Mouse (Mus musculus) left cerebral cortex, adult 9 months (tissue): ENCODE data around the gene Aif1.
A peak's percentile ranks its signal among the peaks of the same experiment; 100 is the strongest.

Experiments
- DNase-seq, 2 experiments: peaks; one replicate each; pipeline ENCODE4 v3.0.0; 2022; ENCODE audit warnings: low spot score in 2 of 2

Aif1 gene

DNA sequence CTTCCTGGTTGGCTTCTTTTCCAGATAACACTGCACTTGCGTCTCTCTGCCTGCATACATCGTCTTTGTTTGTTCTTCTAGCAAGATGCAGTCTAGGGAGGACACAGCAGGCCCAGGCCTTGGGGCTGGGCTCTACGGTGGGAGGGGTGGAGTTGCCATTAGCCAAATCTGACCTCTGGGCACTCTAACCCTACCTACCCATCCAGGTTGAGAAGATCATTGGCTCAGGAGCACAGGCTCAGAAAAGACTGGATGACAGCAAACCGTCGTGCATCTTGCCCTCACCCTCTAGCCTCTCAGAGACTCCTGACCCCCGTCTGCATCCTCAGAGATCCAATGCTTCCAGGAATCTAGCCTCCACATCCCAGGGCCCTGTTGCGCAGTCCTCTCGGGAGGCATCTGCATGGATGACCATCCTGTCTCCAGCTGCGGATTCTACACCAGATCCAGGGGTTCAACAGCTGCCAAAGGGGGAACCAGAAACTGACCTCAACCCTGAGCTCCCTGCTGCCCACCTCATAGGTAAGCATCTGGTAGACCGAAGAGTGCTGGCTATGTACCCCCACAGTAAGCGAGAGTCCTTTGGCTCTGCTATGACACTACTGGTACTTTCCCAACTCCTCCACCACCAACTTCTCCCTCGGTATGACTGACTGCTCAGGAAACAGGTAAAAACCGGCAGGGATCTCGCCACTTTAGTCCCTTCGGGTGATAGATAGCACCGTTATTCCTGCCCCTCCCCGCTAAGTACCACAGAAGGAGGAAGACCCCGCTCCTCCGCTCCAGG, 19.2 kb upstream of the Aif1 start:
- no peak for DNase-seq

DNA sequence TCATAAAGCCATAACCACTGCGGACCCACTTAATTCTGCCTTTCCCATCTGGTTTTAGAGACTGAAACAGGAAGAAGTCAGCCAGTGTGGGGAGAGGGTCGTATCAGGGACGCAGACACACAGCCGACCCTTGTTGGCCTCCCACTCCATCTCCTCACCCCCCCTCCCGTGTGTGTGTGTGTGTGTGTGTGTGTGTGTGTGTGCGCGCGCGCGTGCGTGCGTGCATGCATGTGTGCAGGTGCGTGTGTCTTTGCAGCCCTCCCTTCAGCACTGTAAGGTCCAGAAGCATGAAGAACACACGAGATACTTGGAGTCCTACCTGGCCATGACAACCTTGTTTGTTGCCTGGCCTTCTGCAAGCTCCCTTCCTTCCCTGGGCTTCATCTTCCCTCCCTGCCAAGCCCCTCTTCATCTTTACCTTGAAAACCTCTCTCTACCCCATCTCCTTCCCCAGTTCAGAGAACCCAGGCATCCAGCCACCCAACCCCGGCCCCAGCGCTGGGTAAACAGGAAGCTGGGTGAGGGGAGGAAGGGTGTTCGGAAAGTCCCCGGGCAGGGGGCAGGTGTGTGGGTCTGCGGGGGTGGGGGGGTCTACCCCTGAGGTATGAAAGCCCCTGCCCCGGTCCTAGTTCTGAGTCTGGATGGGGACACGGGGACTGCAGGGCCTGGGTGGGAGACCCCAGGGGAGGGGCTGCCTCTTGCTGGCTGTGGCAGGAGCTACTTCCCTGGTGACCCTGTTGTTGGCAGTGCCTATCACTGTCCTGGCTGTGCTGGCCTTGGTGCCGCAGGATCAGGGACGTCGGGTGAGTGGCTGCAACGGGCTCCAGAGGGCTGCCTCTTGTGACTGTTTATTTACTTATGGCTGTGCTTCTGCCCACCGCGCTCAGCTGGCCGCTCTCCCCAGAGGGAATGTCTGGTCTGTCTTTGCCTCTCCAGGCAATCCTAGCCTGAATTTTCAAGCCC, 18.3 kb upstream of the Aif1 start, which contains the start of gene Ltb:
Gene Ltb (plus strand): TSS at position 559 of the 963 bp plus-strand sequence.
- no peak for DNase-seq

DNA sequence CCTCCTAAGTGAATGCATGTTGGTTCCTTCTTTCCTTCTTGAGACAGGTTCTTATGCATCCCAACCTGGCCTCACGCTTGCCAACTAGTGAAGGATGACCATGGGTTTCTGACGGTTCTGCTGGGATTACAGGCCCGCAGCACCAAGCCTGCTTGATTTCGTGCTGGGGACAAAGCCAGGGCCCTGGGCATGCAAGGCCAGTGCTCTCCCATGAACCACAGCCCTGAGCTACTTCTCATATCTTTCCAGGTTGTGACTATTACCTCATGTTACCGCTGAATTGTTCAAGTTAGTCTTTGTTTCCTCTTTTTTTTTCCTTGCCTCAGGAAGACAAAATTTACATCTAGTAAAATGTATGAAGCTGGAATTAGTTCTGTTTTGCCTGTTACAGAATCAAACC, 17.1 kb upstream of the Aif1 start:
- no peak for DNase-seq

DNA sequence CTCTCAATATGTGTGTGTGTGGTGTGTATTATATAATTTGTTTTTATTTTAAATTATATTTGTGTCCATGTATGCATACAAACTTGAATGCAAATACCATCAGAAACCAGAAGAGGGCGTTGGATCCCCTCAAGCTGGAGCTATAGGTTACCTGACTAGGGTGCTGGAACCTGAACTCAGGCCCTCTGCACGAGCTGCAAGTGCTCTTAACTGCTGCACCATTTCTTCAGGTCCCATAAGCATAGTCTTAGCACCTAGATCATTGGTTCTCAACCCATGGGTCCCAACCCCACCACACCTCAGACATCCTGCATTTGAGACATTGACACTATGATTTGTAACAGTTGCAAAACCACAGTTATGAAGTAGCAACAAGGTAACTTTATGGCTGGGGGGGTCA, 15.9 kb upstream of the Aif1 start:
- DNase-seq, result no peak

DNA sequence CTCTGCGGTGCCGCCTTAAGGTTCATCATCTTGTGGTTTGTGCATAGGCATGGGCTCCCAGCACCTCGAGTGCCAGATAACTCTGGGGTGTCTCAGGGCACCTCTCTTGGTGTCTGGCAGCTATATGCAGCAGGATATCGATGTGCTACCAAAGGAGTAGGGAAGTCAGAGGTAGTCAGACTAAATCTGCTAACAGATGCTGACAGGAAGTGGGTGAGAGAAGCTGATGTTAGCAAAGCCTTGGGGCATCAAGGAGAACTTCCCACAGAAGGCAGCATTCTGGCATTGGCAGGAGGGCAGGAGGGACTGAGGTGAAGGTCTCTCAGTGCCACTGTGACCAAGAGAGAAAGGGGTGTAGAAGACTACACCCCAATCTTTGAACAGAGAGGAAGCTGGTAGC, 14.2 kb upstream of the Aif1 start:
- no peak for DNase-seq

DNA sequence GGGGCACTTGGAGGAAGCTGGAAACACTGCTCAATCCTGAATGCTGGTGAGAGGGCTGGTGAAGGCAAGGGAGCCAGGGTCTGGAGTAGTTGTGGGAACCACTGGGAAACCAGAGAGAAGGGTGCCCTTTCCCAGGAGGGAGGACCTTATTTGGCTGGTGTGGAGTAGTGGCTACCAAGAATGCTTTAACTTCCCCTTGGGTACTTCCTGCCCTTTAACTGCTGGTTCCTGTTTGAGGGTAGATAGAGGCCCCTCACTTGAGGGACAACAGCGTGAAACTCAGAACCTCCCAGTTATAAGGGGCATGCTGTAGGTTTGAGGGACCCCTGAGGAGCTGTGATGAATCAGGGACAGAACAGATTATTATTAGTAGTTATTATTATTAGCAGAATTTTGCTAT, 13.3 kb upstream of the Aif1 start:
- no peak for DNase-seq

DNA sequence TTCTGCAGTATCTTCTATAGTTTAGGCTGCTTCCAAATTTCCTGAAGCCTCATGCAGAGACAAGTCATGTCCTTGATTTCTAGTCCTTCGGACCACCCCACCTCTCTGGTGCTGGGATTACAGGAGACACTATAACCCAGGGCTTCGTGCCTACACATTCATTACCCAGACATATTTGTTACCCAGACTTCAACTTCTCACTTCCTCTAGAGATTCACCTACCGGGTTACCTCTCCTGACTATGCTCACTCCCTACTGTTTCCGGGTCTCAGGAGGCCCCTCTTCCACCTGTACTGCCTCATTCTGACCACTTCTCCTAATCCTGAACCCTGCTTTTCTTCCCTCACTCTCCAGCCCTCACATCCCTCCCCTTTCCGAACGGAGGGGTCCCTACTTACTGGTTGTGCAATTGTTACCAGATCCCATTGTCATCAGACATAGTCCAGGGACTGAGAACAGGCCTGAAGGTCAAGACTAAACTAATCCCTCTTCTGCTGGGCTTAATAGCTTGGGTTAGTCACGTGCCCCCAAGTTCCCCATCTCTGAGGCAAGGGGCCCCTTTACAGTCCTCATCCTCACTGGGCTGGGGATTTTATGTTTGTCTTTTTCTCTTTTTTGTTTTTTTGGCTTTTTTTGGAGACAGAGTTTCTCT, 12.2 kb upstream of the Aif1 start, which contains the start of gene Lst1:
Gene Lst1 (minus strand): TSS at position 481 of the 652 bp plus-strand sequence.
- no peak for DNase-seq

DNA sequence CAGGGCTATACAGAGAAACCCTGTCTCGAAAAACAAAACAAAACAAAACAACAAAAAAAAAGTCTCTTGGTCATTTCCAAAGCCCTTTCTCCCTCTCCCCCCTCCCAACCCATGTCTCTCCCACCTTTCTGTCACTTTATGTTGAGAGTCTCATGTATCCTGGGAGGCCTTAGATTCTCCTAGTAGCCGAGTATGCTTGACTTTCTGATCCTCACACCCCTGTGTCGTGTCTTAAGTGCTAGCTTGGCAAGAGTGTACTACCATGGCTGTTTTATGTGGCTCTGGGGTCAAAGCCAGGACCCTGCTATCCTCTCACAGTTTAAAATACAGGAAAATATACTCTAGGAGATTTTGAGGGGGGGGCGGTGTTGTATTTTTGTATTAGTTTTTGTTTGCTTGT, 11.5 kb upstream of the Aif1 start:
- no peak for DNase-seq

DNA sequence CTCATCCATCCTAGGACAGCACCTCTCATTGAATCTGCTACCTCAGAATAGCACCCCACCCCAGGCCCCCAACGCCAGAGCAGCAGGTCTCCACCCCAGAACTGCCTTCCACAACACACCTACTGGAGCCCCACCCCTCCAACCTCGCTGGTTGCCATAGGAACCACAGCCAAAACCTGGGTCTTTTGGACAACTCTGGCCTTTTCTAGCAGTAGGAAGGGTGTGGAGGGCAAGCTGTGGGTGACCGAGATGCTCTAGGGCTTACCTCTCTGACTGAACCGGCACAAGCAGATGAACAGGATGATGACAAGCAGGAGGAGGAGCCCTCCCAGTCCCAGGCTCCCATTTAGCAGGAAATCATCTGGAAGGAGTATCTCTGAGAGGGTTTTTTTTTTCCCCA, 10.8 kb upstream of the Aif1 start:
- no peak for DNase-seq

DNA sequence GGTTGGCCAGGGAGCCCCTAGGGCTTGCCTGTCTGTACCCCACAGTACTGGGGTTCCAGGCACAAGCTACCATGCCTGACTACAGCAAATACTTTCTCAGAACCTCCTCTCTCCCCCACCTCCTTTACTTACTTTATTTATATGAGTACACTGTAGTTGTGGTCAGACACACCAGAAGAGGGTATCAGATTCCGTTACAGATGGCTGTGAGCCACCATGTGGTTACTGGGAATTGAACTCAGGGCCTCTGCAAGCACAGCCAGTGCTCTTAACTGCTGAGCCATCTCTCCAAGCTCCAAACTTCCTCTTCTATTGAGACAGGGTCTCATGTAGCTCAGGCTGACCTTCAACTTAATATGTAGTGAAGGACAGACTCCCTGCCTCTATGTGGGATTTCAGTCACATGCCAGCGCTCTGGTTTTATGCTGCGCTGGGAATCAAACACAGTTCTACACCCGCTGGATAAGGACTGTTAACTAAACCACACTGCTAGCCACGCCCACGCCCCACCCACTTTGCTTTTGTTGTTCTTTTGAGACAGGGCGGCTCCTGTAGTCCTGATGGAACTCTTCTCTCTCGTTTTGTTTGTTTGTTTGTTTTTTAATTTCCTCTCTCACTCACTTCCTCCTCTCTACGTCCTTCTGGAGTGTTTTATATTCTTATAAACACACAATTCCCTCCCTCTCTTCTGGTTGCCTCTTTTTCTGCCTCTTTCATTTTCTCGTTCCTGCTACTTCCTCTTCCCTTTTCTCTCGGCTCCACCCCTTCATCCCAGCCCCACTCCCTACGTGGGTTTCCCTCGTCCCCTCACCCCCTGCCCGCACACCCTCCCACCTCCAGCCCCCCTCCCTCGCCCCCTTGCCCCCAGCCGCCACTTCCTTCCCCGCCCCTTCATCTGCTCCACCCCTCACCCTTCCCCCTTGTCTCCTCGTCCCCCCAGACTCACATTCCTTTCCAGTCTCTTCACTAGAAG, 10.1 kb upstream of the Aif1 start:
- DNase-seq, result peak in 1 of 2 experiments; percentile 34

DNA sequence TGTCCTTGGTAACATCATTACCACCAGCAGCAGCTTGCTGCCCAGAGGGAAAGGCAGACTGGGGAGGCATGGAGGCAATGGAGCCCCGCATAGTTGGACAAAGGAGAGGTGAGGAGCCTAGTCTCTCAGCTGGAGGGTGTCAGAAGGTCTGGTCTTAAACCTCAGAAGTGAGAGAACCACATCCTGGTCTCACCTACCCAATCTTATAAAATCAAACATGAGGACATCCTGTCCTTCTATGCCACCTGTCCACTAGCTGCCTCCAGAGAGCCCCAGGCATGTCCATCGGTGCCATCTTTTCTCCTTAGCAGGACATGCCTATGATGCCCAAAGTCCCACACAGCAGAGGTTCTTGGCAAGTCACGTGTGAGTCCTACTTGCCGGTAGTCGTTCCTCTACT, 4.2 kb upstream of the Aif1 start:
- DNase-seq, result no peak

DNA sequence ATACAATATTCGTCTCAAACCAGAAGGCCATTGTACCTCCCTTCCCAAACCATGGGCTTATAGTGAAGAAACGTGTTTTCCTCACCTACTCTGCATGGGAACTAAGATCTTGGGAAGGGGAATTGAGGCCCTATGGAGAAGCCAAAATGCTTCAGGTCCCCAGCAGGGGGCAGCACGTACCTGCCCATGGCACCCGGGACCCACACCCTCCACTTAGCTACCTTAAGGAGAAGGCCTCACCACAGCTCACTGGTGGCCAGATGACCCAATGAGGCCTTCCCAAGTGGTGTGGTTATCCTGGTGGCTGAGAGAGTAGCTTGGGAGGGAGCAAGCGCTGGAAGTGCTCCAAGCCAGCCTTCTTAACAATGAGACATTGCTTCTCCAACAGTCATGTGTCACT, 2.7 kb upstream of the Aif1 start:
- no peak for DNase-seq

DNA sequence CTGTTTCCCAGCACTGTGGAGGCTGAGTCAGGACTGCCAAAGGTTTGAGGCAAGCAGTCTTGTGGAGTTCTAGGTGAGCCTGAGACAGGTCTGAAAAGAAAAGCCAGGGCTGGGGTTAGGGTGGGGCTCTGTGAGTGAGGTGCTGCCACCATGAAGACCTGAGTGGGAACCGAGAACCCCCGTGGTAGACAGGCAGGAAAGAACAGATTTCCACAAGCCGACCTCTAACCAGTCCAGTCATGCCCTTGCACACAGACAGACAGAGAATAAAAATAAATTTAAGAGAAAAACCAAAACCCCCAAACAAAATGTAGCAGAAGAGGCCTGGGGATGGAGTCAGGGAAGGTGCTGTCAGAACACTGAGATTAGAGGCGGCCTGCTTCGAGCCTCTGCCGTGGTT, 486 bp downstream of the Aif1 start:
- no peak for DNase-seq

DNA sequence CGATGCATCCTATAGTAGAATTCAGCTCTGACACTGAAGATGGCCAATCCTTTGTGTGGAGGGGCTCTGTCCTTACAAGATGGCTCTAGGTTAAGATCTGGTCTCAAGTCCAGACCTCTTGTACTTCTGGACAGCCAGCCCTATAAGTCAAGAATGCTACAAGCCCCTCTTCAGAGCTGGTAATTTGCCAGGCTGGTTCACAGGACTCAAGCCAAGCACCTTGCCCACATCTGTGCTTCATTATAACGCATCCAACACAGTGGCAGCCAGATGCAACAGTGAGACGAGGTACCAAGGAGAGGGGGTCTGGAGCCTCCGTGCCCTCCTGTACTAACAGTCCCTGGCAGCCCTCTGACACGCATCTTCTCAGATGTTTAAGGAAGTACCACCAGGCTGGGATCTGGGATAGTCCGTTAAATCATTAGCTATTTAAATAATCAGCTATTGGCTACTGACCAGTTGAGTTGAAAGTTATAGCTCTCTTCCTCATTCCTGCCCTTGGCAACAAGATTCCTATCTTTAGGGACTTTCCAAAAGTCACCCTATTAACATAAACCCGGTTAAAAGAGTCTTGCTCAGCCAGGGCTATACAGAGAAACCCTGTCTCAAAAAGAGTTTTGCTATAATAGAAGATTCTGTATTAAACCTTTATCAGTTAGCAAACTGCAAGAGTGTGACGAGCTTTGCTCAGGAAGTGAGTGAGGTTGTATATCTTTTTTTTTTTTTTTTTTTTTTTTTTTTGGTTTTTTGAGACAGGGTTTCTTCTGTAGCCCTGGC, 1.5 kb downstream of the Aif1 start:
- DNase-seq, result no peak

DNA sequence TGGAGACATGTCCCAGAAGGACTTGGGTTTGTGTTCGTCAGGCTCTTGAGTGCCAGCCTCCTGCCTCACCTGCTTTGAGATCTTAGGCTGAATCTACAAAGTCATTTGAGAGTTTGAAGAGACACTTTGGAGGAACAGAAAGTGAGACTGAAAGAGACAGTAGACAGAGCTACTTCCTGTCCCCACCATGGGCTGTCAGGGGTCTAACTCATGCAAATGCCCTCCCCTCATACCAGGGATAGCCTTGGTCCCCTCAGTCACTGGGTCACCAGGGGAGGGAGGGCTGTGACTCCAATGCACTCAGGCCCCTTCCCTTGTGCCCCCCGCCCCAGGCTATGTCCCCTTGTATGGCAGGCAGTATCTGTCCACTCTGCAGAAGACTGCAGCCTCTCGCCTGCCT, 2.5 kb downstream of the Aif1 start:
- DNase-seq, result no peak

DNA sequence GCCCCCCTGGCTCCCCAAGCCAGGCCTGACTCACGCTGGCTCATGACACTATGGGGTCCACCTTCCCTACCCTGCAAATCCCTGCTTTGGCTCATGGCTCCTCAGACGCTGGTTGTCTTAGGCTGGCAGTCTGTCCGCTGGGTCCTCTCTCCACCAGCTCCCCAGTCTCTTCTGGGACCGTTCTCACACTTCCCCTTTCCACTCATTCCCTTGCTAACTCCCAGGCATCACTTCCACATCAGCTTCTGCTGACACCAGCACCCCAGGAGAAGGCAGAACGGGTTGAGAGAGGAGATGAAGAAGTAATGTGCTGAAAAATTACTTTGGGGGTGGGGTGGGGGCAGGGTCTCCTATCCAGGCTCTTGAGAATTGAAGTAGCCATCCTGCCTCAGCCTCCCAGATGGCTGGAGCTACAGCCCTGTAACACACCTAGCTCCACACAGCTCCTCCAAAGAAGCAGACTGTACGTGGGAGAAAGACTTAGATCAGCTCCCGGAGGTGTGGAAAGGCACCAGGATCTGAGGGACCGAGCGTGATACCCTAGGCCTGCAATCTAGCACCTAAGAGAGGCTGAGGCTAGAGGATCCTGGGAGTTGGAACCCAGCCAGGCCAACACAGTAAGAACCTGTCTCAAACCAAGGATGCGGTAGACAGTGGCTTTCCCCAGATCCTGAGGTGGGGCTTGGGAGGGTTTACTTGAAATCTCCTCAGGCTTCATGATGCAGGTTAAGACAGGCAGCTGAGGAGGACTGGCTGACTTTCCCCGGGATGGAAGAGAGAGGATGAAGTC, 3.2 kb downstream of the Aif1 start:
- DNase-seq, result peak in 1 of 2 experiments; percentile 74

DNA sequence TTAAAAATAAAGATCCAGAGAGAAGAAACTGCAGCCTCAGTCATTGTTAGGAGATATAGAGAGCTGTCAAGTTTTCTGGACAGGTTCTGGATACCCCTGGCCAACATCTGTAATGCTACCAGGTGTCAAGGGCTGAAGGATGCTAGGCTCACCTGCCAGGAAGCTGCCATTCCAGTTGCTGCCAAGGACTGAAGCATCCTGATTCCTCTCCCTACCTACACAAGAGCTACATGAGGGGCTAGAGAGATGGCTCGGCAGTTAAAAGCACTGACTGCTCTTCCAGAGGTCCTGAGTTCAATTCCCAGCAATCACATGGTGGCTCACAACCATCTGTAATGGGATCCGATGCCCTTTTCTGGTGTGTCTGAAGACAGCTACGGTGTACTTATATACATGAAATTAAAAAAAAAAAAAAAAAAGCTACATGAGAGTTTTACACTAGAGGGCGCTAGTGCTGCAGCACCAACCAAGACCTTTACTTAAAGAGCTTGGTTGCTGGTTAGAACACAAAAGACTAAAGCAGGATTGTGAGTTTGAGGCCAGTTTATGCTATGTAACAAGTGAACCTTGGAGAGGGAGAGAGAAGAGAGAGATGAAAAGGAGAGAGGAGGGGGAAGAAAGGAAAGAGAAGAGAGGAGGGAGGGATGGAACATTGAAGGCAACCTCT, 7.2 kb downstream of the Aif1 start:
- no peak for DNase-seq

DNA sequence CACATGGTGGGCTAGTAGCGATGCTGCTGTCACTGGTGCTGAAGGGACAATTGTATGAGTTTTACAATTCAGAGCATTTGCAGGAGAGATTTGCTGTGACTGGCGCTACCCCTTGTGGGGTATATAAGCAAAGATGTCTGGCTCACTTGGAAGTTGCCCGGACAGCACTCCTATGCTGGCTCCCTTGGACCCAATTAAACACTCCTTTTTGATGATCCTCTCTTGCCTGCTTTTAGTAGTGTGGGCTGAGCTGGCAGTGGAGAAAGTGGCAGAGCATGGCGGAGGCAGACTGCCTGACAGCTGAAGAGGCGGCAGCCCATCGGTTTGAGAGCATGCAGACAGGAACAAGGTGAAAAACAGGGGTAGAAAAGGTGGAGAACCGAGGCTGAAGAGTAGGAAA, 8.1 kb downstream of the Aif1 start:
- peak in 1 of 2 experiments; percentile 52 for DNase-seq
